Mouse (Mus musculus) liver, embryonic 14.5 days (tissue): Measurements from ENCODE around the gene Tbca.

Experiments used
- CTCF ChIP-seq: IDR thresholded peaks from 2 replicates; pipeline ENCODE4 v1.5.1; 2016; ENCODE audit warnings: antibody characterized with exemption, low read depth, control low read depth
- EP300 ChIP-seq: IDR thresholded peaks from 2 replicates; pipeline ENCODE4 v1.6.1; 2016; ENCODE audit warnings: antibody characterized with exemption, low read depth

- TF ChIP-seq CTCF, result no peak
- TF ChIP-seq EP300, result no peak
Measured at GRCm38 (mm10) chr13:94882221-94882620, 93.5 kb downstream of the Tbca start.
